Mouse (Mus musculus) testis, adult 2 months (tissue): Measurements from ENCODE around the gene Mfrp.

Source experiments
- CTCF ChIP-seq: fragments of 200-500 bp; IDR thresholded peaks from 2 replicates; pipeline ENCODE4 v1.5.1; 2012; ENCODE audit warnings: low read depth, mild to moderate bottlenecking, inconsistent platforms, low read length, moderate library complexity; ENCODE audit not compliant: control insufficient read depth, insufficient read depth, insufficient replicate concordance
- POLR2A ChIP-seq: fragments of 200-500 bp; IDR thresholded peaks from 2 replicates; pipeline ENCODE4 v1.6.1; 2012; ENCODE audit warnings: low read depth, mild to moderate bottlenecking, inconsistent platforms, low read length, moderate library complexity; ENCODE audit not compliant: control insufficient read depth

DNA sequence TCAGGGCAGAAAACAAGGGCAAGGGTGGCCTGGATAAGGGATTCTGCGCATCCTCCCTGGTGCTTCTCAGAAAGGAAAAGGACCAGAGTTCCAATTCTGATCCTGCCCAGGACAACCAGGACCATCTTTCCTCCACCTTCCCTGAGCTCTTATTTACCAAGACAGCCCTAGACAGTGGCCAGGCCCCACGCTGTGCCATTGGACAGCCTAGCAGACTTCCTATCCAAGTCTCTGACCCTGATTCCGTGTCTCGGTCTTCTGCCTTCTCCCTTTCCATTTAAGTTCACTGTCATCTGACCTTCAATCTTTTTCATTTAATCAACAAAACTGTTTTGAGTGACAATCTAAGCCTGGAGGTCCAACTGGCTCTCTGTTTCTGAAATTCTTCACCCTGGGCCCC is 5.1 kb downstream of the Mfrp start:
- TF ChIP-seq CTCF (no peak), POLR2A (no peak)
